ENCODE assay signal across 20 mouse cellular contexts in the genomic region with DNA sequence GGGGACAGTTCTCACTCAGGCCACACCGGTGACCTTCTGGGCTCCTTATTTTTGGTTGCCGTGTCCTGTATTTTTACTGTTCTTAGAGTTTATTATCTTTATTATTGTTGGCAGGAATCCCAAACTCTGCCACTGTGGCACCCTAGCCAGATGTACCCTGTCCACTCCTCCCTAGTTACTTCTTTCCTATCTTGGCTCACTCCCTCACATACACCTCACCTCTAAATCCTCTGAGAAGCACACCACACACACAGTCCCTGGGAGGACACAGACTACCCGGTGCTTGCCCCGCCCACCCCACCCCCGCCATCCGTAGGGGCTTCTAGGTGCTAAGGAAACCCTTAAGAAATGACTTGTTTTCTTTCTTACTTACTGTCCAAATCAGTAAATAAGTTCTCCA.
DNase-seq lines count a peak whose midpoint lies in the region; ATAC-seq lines count a peak whose summit lies in the region.
"Had no signal": no experiment of that assay in that cellular context is flagged by ENCODE, and none has a peak within 500 bp of the region (broad histone marks: within the 10 kb centered on the region; RNA-seq: fewer than 3 reads in every experiment).

No protein-coding gene starts in this region.

- ATAC-seq in heart, embryonic 12.5 days (ENCODE audit: insufficient number of reproducible peaks, low FRiP score): peak; percentile 51; the same call in 1 of the 2 replicates
- ATAC-seq in midbrain, embryonic 11.5 days (ENCODE audit: low FRiP score): no peak
- ATAC-seq in midbrain, embryonic 13.5 days: no peak
- ATAC-seq: activated CD4-positive, CD25-positive, alpha-beta regulatory T cell, adult 4 months; forebrain, embryonic 13.5 days; forebrain, embryonic 15.5 days; forebrain, postnatal 0 days; Patski had no signal

- no peak for DNase-seq in heart, embryonic 10.5 days (ENCODE audit: low spot score)
- DNase-seq in midbrain, embryonic 11.5 days (ENCODE audit: low spot score, missing footprints): peak; percentile 21
- DNase-seq in MN1 (ENCODE audit: low spot score): peak; percentile 41
- DNase-seq in thymus, postnatal 14 days: no peak
- DNase-seq: adrenal gland, adult 8-10 months; adrenal gland, postnatal 14 days; adrenal gland, postnatal 36 days; cerebellum, adult 11-12 months; cerebellum, adult 2 months; cerebellum, adult 9-10 months; cerebellum, postnatal 10 days; cerebellum, postnatal 25 days; forebrain, postnatal 0 days had no signal

- 0 out of 2 replicates have a peak, but pooled peaks cover 4% of the 10 kb centered on the region for H3K9me3 ChIP-seq in heart, embryonic 12.5 days (replicated peaks)
- H3K9me3 ChIP-seq in heart, embryonic 10.5 days: no peaks in the 10 kb centered on the region
- no peaks in the 10 kb centered on the region for H3K9me3 ChIP-seq in midbrain, embryonic 11.5 days (ENCODE audit: control insufficient read depth, low read length)
- no peaks in the 10 kb centered on the region for H3K9me3 ChIP-seq in midbrain, embryonic 13.5 days
- H3K9me3 ChIP-seq: embryonic facial prominence, embryonic 13.5 days; forebrain, embryonic 13.5 days; forebrain, embryonic 15.5 days had no signal

- H3K9ac ChIP-seq in heart, embryonic 12.5 days: no peak overlapping the region
- no peak overlapping the region for H3K9ac ChIP-seq in midbrain, embryonic 11.5 days (ENCODE audit: low read length)
- H3K9ac ChIP-seq in midbrain, embryonic 13.5 days (replicated peaks): no peak overlapping the region
- H3K9ac ChIP-seq: embryonic facial prominence, embryonic 13.5 days; forebrain, embryonic 13.5 days; forebrain, embryonic 15.5 days; forebrain, postnatal 0 days had no signal

- no peaks in the 10 kb centered on the region for H3K27me3 ChIP-seq in heart, embryonic 12.5 days (replicated peaks)
- no peaks in the 10 kb centered on the region for H3K27me3 ChIP-seq in heart, embryonic 10.5 days (ENCODE audit: insufficient read depth, poor library complexity, severe bottlenecking)
- no peaks in the 10 kb centered on the region for H3K27me3 ChIP-seq in midbrain, embryonic 11.5 days (ENCODE audit: control insufficient read depth, insufficient read depth, low read length)
- no peaks in the 10 kb centered on the region for H3K27me3 ChIP-seq in midbrain, embryonic 13.5 days
- H3K27me3 ChIP-seq: embryonic facial prominence, embryonic 13.5 days; forebrain, embryonic 13.5 days; forebrain, embryonic 15.5 days; Patski had no signal

- H3K4me3 ChIP-seq in heart, embryonic 12.5 days: no peak overlapping the region
- H3K4me3 ChIP-seq in heart, embryonic 10.5 days: no peak overlapping the region
- H3K4me3 ChIP-seq in midbrain, embryonic 11.5 days (ENCODE audit: low read depth, low read length): no peak overlapping the region
- no peak overlapping the region for H3K4me3 ChIP-seq in midbrain, embryonic 13.5 days (replicated peaks)
- H3K4me3 ChIP-seq: embryonic facial prominence, embryonic 13.5 days; forebrain, embryonic 13.5 days; forebrain, embryonic 15.5 days had no signal

- 0 out of 2 replicates have a peak, but pooled peaks cover 4% of the 10 kb centered on the region for H3K36me3 ChIP-seq in heart, embryonic 12.5 days
- H3K36me3 ChIP-seq in heart, embryonic 10.5 days: 0 out of 2 replicates have a peak, but pooled peaks cover 6% of the 10 kb centered on the region
- H3K36me3 ChIP-seq in midbrain, embryonic 11.5 days (ENCODE audit: control insufficient read depth, insufficient read depth, low read length): no peaks in the 10 kb centered on the region
- H3K36me3 ChIP-seq in midbrain, embryonic 13.5 days: no peaks in the 10 kb centered on the region
- H3K36me3 ChIP-seq: embryonic facial prominence, embryonic 13.5 days; forebrain, embryonic 15.5 days had no signal

- no peak overlapping the region for H3K4me2 ChIP-seq in heart, embryonic 12.5 days
- H3K4me2 ChIP-seq in midbrain, embryonic 11.5 days: no peak overlapping the region
- H3K4me2 ChIP-seq in midbrain, embryonic 13.5 days (replicated peaks): no peak overlapping the region
- H3K4me2 ChIP-seq: embryonic facial prominence, embryonic 13.5 days; forebrain, embryonic 13.5 days; forebrain, embryonic 15.5 days had no signal

- H3K27ac ChIP-seq in heart, embryonic 12.5 days (ENCODE audit: poor library complexity, severe bottlenecking): no peak overlapping the region
- no peak overlapping the region for H3K27ac ChIP-seq in heart, embryonic 10.5 days
- H3K27ac ChIP-seq in midbrain, embryonic 11.5 days (ENCODE audit: low read depth, low read length): no peak overlapping the region
- H3K27ac ChIP-seq in midbrain, embryonic 13.5 days: no peak overlapping the region
- H3K27ac ChIP-seq: embryonic facial prominence, embryonic 13.5 days; forebrain, embryonic 13.5 days; forebrain, embryonic 15.5 days had no signal

- WGBS in heart, embryonic 12.5 days: 74% methylated on average over 6 of the region's 6 CpGs
- WGBS in heart, embryonic 10.5 days: 74% methylated on average over 6 of the region's 6 CpGs
- 95% methylated on average over 6 of the region's 6 CpGs for WGBS in midbrain, embryonic 11.5 days
- 94% methylated on average over 6 of the region's 6 CpGs for WGBS in midbrain, embryonic 13.5 days

- H3K4me1 ChIP-seq in heart, embryonic 12.5 days (replicated peaks): no peaks in the 10 kb centered on the region
- H3K4me1 ChIP-seq in heart, embryonic 10.5 days: no peaks in the 10 kb centered on the region
- no peaks in the 10 kb centered on the region for H3K4me1 ChIP-seq in midbrain, embryonic 11.5 days (ENCODE audit: control insufficient read depth, insufficient read depth, low read length)
- H3K4me1 ChIP-seq in midbrain, embryonic 13.5 days (replicated peaks): peaks cover under 1% of the 10 kb centered on the region; the same call in 1 of the 2 replicates
- H3K4me1 ChIP-seq: embryonic facial prominence, embryonic 13.5 days; forebrain, embryonic 15.5 days had no signal

Comparison
In these comparisons a context has a peak if more than half of its experiments do, and no peak if none do; other contexts are left out.
1. DNase-seq: peak in midbrain, embryonic 11.5 days (single experiment) and MN1 (single experiment); none in heart, embryonic 10.5 days (single experiment) and thymus, postnatal 14 days (single experiment).